Mouse (Mus musculus): Measurements from ENCODE around the gene Pcyt1a. TPM values are rescaled to one million over a fixed set of nuclear protein-coding genes. Genes with fewer than 3 reads are reported as not detected.

Gene Pcyt1a
- 43.6 and 45.2 TPM in 2 replicates for polyA plus RNA-seq (2011; ENCODE audit: insufficient read length, low read depth, missing spikeins)

- H3K4me1 ChIP-seq (ENCODE audit: control insufficient read depth, insufficient read depth, low read length), result no peaks in the 10 kb centered on the region
- H3K27ac ChIP-seq (ENCODE audit: insufficient read depth, low read length), result peak within 1 kb of the TSS; percentile 69
- TF ChIP-seq CTCF (IDR thresholded peaks at IDR 0.05; ENCODE audit: borderline replicate concordance, insufficient read depth, low read length) (no peak), POLR2A (IDR thresholded peaks at IDR 0.05; ENCODE audit: low read depth, low read length) (peak; percentile 73)
- H3K4me3 ChIP-seq (ENCODE audit: insufficient read depth, low read length), result peak within 1 kb of the TSS; percentile 94
Measured at GRCm38 (mm10) chr16:32430474-32431046, at the start of gene Pcyt1a. Gene Pcyt1a (plus strand): TSS chr16:32430921.

DNA sequence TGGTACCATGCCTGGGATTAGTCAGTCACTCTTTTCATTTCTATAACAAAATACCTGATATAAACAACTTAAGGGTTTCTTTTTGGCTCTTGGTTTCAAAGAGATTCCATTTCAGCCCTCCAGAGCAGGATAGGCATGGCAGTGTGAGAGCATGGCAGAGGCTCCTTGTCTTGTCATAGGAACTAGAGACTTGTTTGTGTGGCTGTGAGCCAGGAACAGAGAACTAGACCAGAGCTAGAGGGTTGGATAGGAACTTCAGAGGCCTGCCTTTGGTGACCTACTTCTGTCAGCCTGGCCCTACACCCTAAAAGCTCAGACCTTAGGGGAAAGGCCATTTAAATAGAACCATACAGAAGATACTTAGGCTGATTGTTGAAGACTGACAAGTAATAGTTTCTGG is 47.8 kb upstream of the Pcyt1a start:
- no peak overlapping the region for H3K27ac ChIP-seq (ENCODE audit: insufficient read depth, low read length)
- H3K4me3 ChIP-seq (ENCODE audit: insufficient read depth, low read length), result no peak overlapping the region
- TF ChIP-seq POLR2A (IDR thresholded peaks at IDR 0.05; ENCODE audit: low read depth, low read length) (no peak), CTCF (IDR thresholded peaks at IDR 0.05; ENCODE audit: borderline replicate concordance, insufficient read depth, low read length) (no peak)
- no peaks in the 10 kb centered on the region for H3K4me1 ChIP-seq (ENCODE audit: control insufficient read depth, insufficient read depth, low read length)

DNA sequence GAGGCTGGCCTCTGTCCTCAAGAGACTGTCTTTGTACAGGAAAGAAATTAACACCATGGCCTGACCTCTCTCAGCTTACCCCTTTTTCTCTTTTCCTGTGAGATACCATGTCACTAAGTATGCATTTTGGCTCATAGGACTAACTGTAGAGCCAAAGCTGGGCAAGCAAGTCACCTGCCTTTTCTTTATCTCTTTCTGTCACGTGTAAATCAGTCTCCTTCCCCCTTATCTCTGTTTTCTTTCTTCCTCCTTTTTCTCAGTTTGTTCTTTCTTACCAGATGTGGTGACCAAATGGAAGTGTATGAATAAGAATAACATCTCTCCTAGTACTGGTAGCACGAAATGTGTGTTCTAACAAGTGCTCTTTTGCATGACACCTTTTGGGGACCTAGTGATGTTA is 45.8 kb upstream of the Pcyt1a start:
- H3K4me1 ChIP-seq (ENCODE audit: control insufficient read depth, insufficient read depth, low read length), result no peaks in the 10 kb centered on the region
- TF ChIP-seq CTCF (IDR thresholded peaks at IDR 0.05; ENCODE audit: borderline replicate concordance, insufficient read depth, low read length) (no peak), POLR2A (IDR thresholded peaks at IDR 0.05; ENCODE audit: low read depth, low read length) (no peak)
- no peak overlapping the region for H3K4me3 ChIP-seq (ENCODE audit: insufficient read depth, low read length)
- H3K27ac ChIP-seq (ENCODE audit: insufficient read depth, low read length), result no peak overlapping the region

DNA sequence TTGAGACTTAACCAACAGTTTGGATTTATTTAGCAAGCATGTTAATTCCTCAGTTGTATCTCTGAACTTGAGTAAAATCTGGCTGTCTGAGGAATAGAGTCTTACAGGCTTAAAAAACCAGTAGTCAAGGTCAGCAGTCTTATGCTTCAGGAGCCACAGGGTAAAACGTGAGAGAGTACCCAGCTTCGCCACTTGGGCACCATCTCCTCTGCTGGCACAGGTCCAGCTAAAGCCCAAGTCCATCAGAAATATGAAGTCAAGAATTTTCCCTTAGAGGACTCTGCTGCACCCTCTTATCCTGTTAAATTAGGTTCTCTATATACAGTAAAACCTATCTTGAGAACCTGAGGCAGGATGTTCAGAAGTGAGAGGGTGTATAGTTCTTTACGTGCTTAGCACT is 43.9 kb upstream of the Pcyt1a start:
- TF ChIP-seq CTCF (IDR thresholded peaks at IDR 0.05; ENCODE audit: borderline replicate concordance, insufficient read depth, low read length) (no peak), POLR2A (IDR thresholded peaks at IDR 0.05; ENCODE audit: low read depth, low read length) (no peak)
- H3K4me3 ChIP-seq (ENCODE audit: insufficient read depth, low read length), result no peak overlapping the region
- H3K4me1 ChIP-seq (ENCODE audit: control insufficient read depth, insufficient read depth, low read length), result no peaks in the 10 kb centered on the region
- H3K27ac ChIP-seq (ENCODE audit: insufficient read depth, low read length), result no peak overlapping the region

- TF ChIP-seq CTCF (IDR thresholded peaks at IDR 0.05; ENCODE audit: borderline replicate concordance, insufficient read depth, low read length), result no peak
- no peak for TF ChIP-seq POLR2A (IDR thresholded peaks at IDR 0.05; ENCODE audit: low read depth, low read length)
- H3K4me3 ChIP-seq (ENCODE audit: insufficient read depth, low read length), result no peak overlapping the region
- H3K4me1 ChIP-seq (ENCODE audit: control insufficient read depth, insufficient read depth, low read length), result no peaks in the 10 kb centered on the region
- no peak overlapping the region for H3K27ac ChIP-seq (ENCODE audit: insufficient read depth, low read length)
Measured at GRCm38 (mm10) chr16:32389049-32389448, 41.7 kb upstream of the Pcyt1a start.

DNA sequence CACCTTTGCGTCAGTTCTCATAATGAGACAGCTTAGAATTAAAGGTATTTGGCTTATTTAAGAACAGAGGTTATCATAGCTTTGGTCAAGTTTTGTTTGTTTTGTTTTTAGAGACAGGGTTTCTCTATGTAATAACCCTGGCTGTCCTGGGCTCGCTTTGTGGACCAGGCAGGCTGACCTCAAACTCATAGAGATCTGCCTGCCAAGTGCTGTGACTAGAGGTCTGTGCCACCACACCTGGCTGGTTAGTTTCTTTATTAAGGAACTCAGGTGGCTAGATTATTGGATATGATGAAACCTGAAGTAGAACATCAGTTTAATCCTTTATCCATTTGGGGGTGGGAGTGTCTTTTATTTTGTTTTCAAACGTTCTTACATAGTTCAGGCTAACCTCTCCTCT is 40.9 kb upstream of the Pcyt1a start:
- H3K4me3 ChIP-seq (ENCODE audit: insufficient read depth, low read length), result no peak overlapping the region
- TF ChIP-seq POLR2A (IDR thresholded peaks at IDR 0.05; ENCODE audit: low read depth, low read length), result no peak
- no peak for TF ChIP-seq CTCF (IDR thresholded peaks at IDR 0.05; ENCODE audit: borderline replicate concordance, insufficient read depth, low read length)
- 0 out of 2 replicates have a peak, but pooled peaks cover under 1% of the 10 kb centered on the region for H3K4me1 ChIP-seq (ENCODE audit: control insufficient read depth, insufficient read depth, low read length)
- H3K27ac ChIP-seq (ENCODE audit: insufficient read depth, low read length), result no peak overlapping the region

GRCm38 (mm10) chr16:32390882-32391281 is 39.8 kb upstream of the Pcyt1a start:
- TF ChIP-seq POLR2A (IDR thresholded peaks at IDR 0.05; ENCODE audit: low read depth, low read length) (no peak), CTCF (IDR thresholded peaks at IDR 0.05; ENCODE audit: borderline replicate concordance, insufficient read depth, low read length) (no peak)
- Histone ChIP-seq H3K27ac (ENCODE audit: insufficient read depth, low read length) (no peak overlapping the region), H3K4me1 (ENCODE audit: control insufficient read depth, insufficient read depth, low read length) (peaks cover 8% of the 10 kb centered on the region), H3K4me3 (ENCODE audit: insufficient read depth, low read length) (no peak overlapping the region)

- Histone ChIP-seq H3K27ac (ENCODE audit: insufficient read depth, low read length) (peak overlapping the region; percentile 84), H3K4me3 (ENCODE audit: insufficient read depth, low read length) (no peak overlapping the region), H3K4me1 (ENCODE audit: control insufficient read depth, insufficient read depth, low read length) (peaks cover 13% of the 10 kb centered on the region)
- TF ChIP-seq CTCF (IDR thresholded peaks at IDR 0.05; ENCODE audit: borderline replicate concordance, insufficient read depth, low read length) (no peak), POLR2A (IDR thresholded peaks at IDR 0.05; ENCODE audit: low read depth, low read length) (no peak)
Measured at GRCm38 (mm10) chr16:32395679-32396540, 34.8 kb upstream of the Pcyt1a start.

DNA sequence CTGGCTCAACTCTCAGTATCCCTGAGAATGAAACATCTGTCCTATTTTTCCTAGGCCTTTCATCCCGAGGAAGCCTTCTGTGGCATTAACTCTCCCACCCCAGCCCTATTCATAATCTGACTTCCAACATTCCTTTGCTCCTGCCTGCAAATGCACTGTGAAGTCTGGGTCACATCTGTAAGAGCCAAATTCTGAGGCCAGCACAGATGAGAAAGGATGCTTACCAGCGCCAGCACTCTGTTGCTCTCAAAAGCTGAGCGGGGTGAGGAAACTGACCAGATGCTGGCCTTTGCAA is 34.2 kb upstream of the Pcyt1a start:
- peak overlapping the region; percentile 84 for H3K27ac ChIP-seq (ENCODE audit: insufficient read depth, low read length)
- H3K4me3 ChIP-seq (ENCODE audit: insufficient read depth, low read length), result no peak overlapping the region
- H3K4me1 ChIP-seq (ENCODE audit: control insufficient read depth, insufficient read depth, low read length), result peaks cover 18% of the 10 kb centered on the region
- TF ChIP-seq POLR2A (IDR thresholded peaks at IDR 0.05; ENCODE audit: low read depth, low read length) (no peak), CTCF (IDR thresholded peaks at IDR 0.05; ENCODE audit: borderline replicate concordance, insufficient read depth, low read length) (no peak)

DNA sequence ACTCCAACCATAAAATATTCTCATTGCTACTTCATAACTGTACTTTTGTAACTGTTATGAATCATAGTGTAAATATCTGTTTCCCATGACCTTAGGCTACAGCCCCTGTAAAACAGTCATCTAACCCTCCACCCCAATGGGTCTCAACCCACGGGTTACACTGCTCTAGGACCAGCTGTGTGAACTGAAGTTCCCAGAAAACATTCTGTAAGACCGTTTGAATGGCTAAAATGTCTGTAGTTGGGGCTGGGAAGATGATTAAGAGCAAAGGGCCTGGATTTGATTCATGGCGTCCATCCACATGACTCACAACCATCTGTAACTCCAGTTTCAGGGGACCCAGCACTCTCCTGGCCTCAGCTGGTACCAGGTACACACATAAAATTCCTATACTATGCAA is 32.5 kb upstream of the Pcyt1a start:
- Histone ChIP-seq H3K4me3 (ENCODE audit: insufficient read depth, low read length) (no peak overlapping the region), H3K4me1 (ENCODE audit: control insufficient read depth, insufficient read depth, low read length) (peaks cover 22% of the 10 kb centered on the region), H3K27ac (ENCODE audit: insufficient read depth, low read length) (peak overlapping the region; percentile 6; the same call in 1 of the 2 replicates)
- TF ChIP-seq POLR2A (IDR thresholded peaks at IDR 0.05; ENCODE audit: low read depth, low read length) (no peak), CTCF (IDR thresholded peaks at IDR 0.05; ENCODE audit: borderline replicate concordance, insufficient read depth, low read length) (no peak)

All from embryonic fibroblast, embryonic 13.5 days (primary cell).